Mouse (Mus musculus) cerebellum, postnatal 36 days (tissue): Measurements from ENCODE around the gene Gas2.

ENCODE experiments used
- DNase-seq, 2 experiments: peaks; one replicate each; pipeline ENCODE4 v3.0.0; 2021 to 2022; ENCODE audit warnings: mixed read lengths in 2 of 2

Gene Gas2

DNA sequence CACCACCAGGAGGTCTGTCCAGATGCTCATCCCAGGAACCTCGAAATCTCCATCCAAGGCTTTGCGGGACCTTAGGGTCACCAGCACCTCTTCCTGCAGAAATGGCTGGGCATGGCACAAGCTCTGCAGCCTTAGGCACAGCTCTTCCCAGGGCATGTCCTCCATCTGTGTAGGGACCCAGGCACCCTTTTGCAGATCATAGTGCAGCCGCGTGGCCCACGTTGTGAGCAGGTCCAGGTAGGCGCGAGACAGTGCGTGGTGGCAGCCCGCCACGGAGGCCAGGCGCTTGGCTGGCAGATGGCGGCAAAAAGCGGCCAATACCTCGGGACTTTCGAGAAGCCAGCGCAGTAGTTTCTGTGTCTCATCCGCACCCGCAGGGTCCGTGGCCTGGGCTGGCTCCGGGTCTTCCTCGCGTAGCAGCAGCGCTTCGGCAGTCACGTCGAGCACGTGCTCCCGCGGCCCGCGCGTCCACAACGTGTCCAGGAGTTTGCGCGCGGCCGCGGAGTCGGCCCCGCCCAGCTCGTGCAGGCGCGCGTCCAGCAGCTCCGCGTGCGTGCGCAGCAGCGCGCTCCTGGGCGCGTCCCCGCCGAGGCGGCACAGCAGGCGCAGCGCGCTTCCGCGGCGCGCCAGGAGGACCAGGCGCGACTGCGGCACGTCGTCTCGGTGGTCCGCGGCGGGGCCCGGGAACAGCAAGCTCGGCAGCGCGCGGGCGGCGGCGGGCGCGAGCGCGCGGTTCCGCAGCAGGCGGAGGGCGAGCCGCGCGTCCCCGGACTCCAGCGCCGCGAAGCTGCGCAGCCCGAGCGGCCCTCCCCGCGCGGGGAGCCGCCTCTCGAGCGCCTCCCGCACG lies at the start of gene Gas2:
TSS of gene Gas2 (plus strand) at position 766 of the 847 bp plus-strand sequence.
- DNase-seq = peak; percentile 86 to 87

DNA sequence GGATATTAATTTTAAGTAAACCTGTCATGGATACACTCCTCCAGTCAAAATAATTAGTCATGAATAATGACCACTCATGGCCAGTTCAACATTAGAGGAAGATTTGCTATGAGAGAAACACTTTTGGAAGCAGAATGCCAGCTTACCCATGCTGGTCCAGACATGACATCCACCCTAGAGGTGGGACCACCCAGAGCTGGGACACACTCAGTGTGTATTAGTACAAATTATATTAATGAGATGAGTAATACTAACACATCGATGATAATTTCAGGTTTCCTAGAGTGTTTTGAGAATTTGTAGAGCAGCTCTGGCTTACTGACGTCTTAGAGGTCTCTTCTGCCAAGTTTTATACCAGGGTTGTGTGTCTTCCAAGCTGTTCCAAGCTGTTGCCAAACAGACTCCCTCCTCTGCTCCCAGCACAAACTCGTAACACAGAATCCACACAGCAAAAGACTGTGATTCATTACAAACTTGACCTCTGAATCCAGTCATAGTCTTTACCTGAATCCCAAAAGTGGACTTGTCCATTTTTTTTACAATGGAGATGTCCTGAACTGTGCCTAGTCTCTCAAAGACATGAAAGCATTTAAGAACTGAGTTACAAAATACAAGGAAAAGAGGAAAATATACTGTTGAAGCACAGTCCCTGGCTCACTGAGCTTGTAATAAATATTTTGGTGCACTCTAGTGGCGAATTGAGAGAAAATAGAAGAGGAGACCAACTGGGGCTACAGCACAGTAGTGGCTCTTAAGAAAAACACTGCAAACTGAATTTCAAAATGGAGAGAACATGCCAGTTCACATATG lies 46.1 kb upstream of the Gas2 start:
- no peak for DNase-seq

DNA sequence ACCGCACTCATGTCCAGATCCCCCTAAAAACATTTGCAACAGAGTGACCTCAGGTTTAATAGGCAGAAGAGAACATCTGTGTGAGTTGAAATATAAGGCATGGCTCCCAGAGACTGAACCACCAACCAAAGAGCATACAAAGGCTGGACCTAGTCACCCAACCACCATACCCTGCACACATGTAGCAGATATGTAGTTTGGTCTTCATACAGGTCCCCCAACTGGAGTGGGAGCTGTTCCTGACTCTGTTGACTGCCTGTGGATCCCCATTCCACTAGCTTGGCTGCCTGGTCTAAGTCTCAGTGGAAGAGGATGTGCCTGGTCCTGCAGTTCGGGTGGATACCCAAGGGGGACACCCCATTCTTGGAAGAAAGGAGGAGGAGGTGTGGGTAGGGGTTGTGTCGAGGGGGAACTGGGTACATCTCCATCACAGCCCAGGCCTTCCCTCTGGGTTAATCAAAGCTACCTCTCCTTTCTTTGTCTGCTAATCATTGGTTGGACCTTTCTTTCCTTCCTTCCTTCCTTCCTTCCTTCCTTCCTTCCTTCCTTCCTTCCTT lies 45.5 kb upstream of the Gas2 start:
- DNase-seq = no peak

DNA sequence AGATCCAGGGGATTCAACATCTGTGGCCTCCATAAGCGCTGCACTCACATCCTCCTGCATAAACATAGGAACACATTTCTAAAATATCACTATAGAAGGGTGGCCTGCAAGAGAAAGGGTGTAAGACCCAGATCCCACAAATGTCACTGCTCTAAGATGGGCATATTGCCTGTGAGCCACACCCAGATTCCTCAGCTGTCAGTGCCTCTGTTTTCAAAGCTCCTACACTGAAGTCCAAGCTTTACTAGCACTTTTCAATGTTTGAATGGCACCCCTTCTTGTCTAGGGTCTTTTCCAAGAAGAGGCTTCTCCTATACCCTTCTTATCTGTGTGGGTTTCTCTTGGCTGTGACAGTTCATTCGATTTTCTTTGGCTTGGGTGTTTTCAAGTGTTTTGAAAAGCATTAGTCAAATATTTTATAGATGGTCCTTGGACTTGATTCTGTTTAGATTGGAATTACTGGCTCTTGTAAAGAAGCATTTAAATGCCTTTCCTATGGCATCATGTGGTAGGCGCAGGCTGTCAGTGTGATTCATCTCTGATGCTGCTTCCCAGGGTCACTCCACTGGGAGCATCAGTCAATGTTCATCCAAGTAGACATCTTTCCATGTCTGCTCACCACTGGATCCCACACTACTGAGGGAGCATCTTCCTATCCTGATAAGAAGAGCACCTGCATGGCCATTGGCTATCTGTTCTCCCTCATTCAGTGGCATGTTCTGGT lies 43.4 kb upstream of the Gas2 start:
- DNase-seq = no peak

DNA sequence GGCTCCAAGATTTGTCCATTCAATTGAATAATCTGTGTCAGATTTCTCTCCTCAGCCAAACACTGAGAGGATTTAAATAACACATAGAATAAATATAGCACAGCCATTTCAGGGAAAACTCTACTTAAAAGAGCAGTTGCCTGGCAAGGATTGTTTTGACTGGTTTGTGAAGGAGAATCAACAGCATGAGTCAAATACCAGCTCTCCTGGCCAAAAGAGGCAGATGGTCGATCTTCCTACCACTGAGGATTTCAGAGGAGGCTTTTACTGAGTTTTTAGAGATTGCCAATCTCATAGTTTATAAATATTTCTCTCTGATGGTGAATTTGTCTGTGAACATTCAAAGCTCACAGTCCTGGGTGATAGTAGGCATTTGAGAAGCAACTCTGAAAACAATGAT lies 41.9 kb upstream of the Gas2 start:
- peak; percentile 46 to 61 for DNase-seq

DNA sequence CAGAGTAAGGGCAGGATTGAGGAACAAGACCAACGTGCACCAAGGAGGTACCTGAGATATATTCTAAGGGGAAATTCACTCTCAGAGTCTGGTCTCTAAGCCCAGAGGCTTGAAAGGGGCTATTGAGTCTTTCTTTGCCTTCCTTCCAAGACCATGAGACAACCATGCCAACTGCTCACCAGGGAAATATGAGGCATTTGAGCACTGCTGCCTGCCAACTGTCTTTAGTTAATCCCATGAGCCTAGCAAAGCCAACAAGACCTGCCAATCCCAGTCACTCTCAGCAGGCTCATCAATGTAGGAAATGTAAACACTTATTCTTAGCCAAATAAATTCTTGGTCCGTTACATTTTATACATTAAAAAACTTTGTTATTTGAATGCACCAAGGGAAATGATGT lies 40.3 kb upstream of the Gas2 start:
- DNase-seq = no peak

DNA sequence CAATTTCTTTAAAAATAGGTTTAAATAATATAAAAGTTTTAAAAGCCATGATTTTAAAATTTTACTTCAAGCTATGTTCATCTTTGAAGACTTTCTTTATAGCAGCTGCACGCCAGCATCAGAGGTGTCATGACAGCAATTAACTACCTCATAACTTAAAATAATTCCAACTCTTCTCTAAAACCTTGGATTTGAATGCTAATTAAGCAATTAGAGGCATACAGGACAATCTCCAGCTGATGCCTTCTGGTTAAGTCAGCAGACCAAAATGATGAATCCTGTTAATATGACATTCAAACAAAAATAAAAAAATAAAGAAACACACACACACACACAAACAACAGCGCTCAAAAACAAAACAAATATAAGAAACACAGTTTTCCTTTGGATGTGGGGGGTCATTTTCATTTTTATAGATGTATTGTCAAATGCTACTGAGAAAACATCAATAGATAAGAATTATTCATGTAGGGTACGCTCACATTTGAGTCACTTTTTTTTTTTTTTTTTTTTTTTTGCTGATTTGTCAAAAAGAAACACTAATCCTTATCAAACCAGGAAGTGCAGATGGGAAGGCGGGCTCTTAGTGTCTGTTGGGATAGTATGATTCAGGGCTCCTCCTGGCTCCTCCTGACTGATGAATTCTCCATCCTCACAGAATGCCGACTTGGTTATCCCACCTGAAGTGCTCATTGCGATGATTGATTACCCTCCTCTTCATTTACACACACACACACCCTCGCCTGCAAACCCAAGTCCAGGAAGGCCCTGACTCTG lies 38.1 kb upstream of the Gas2 start:
- no peak for DNase-seq

DNA sequence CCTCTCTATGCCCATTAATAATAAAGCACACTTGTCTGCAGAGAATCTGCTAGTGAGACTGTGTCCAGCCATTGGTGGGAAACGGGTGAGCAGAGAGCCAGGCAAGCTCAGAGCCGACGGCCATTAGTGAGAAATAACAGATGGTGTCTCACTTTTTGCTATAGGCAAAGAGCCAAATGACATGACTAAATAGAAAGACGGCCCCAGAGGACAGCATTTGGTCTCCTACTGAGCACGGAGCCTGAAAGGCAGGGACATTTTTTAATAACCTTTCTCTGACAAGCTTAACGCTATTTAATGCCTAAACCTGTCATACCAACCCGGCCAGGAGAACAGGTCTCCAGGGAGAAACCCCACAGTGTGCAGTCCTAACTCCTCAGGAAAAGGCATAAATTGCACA lies 29.9 kb upstream of the Gas2 start:
- DNase-seq = peak; percentile 42 to 62

DNA sequence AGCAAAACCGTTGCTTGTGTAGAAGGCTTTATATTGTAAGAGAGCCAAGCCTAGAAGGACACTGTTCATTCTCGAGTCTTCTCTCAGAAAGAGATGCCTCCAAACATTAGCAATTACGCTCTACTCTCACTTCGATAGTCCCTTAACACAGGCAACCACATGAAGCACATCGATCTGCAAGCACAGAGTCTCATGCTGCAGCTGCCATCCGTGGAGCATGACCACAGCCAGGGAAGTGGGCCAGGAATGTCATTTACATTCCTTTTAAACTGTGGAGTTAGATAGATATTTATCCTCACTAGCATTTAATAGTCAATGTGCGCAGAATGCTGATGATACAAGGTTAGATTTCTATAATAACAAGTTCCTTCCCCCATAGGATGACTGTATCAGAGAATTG lies 21.3 kb upstream of the Gas2 start:
- DNase-seq = no peak

DNA sequence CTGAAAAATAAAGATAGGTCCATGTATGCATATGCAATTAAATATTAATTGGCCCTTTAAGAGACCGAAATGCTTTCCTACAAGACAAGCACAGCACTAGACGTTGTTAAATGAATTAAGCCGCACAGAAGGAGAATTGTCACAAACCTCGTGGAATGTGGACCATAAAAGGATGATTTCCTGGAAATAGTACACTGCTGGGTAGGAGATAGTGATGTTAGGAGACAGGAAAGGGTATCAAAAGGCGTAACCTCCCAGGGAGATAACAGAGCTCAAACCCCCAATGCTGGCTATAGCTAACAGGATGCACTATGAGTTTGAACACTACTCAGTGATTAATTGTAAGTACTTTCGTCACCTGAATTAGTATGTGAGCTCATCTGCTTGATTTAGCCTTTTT lies 10.9 kb upstream of the Gas2 start:
- no peak for DNase-seq

DNA sequence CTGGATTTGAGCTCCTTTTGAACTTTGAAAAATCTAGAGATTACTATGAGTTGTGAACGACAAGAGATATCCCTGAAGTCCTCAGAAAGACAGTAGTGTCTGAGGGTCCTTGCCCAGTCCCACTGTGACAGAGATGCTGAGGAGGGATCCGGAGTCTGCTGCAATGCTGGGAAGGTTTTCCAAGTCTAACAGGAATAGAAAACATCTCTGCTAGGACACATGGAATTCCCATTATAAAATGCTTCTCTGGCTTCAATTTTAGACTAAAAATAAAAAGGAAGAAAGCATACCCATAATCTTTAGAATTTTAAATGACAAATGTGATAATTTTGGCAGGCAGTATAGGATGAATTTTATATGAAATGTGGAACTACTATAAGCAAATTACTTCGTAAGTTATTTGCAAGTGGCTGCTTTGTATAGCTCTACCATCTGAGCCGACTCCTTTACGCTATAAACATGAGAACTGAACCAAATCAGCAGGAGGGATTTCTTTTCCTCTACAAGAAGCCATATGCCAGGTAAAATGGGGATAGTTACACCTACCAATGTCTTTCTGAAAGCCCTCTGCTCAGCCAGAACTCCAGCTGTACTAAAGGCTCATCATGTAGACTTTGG lies 9.8 kb upstream of the Gas2 start:
- no peak for DNase-seq

DNA sequence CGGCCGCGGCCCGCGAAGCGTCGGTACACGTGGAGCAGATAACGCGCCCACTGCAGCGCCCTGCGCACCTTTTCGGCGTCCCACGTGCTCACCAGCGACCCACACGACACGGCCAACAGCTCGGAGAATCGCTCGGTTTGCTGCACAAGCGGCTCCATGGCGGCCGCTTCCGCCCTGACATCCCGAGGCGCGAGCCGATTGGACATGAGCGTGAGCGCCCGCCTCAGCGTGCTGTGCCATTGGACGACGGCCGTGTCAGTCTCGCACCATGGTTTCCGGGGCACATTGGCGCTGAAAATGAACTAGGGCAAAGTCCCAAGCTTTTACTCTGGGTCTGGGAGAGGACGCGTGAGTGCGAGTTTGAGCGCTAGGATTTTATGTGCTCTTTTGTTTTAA lies 280 bp downstream of the Gas2 start, which contains the start of gene Fancf:
TSS of gene Fancf (minus strand) at position 171 of the 396 bp plus-strand sequence.
- DNase-seq = peak; percentile 98 to 100

DNA sequence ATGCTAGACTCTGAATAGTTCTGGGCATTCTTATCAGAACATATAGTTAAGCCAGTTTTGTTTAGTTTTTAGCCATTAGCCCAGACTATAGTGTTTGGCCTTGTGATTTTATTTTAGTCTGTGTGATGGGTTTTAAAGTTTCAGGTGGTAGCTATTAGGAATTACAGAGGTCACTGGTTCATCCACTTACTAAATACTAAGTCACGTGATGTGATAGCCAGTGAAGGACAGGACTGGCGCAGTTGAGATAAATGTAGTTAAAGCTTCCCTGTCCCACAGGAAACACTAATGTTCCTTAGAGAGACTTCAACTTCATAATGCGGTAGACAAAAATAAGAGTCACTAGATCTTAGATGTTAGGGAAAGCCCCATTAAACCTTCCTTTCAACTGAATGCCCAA lies 1.0 kb downstream of the Gas2 start:
- DNase-seq = no peak

DNA sequence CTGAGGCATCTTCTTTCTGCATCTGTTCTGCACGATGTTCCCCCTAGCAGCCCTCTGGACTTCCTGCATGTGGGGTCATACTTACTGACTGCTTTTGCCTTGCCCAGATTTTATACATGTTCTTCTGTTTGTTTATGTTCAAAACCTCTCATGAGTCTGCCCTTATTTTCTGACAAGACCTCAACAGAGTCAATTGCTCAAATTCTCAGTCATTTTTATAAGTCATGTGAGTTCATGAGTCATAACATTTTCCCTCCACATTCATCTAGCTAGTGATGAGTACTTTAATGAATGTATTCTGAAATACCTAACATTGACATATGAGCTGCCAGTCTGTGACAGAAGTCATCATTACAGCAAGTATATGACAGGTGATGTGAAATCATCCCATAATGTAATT lies 3.5 kb downstream of the Gas2 start:
- no peak for DNase-seq

DNA sequence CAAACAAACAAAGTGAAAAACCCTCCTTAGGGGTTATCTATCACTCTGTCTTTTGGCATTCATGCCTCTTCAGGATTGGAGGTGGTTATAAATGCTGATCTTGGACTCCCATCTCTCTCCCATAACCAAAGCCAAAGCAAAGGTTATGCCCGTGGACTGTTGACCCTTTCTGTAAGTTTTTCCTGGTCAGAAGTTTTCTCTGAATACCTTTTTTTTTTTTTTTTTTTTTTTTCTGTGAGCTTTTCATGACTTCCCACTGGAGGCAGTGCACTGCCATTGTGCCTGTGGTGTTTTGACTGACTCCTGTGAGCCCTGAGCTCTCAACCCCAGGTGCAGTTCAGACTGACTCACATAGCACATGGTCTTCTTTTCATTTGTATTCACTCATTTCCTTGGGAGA lies 6.2 kb downstream of the Gas2 start:
- no peak for DNase-seq

DNA sequence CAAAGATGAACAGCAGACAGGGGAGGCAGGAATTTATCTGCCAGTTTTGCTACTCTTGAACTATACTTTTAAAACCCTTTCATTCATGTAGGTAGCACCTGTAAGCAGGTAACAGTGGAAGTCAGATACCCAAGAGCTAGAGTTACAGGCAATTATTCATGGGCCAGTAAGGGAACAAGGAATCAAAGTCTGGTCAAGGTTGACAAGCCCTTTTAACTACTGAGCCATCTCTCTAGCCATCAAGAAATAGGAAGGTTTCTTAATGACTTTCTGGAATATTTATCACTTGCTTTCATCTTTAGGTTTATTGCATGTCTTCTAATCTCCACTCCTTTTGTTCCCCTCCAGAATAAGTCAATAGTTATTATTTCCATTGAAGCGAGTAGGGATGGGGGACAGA lies 10.2 kb downstream of the Gas2 start:
- no peak for DNase-seq

DNA sequence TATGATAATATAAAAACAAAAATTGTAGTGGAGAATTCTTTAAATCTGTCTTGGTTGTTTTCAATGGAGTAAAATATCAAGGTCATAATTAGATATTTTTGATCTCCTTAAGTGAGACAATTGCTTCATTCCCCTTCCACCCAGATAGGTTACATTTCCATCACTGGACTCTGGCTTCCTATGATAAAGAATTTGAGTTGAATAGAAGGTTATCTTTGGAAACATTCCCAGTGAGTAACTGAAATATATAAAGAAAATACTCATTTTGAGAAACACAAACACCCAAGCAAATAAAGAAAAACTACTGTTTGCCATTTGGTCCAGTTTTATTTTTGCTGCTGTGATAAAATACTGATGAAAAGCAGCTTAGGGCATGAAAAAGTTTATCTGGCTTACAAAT lies 10.8 kb downstream of the Gas2 start:
- no peak for DNase-seq

DNA sequence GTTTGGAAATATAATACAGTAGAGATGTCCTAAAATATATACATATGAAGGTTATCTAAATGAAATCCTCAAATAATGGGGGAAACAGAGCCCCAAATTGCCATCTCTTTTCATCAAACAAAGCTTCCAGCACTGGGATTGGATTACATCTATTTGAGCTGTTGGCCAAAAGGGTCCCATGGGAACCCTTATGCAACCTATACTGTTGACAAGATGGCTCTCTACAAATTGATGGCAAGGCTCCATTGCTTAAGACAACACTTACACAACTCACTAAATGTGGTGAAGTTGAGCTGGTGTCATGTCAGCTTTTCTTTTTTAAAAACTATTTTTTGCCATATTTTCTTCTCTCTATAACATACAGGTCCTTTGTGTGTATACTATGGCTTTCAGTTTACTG lies 14.5 kb downstream of the Gas2 start:
- no peak for DNase-seq

DNA sequence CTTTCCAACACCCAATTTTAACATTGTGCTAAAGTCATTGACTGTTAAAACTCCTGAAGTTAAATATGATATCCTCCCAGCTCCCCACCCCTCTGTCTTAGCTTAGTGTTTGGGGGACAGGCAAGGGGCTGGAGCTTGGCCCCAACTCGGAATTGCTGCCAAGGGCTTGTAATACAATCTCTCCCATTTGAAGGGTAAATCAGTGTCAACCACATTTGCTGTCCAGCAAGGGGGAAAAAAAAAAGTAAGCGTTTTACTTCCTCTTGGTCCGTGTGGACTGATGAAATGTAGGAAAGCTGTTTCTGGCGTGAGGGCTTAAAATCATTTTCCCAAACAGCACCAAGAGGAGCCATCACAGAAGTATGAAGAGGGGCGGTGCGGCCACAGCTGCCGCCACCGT lies 16.9 kb downstream of the Gas2 start:
- no peak for DNase-seq

DNA sequence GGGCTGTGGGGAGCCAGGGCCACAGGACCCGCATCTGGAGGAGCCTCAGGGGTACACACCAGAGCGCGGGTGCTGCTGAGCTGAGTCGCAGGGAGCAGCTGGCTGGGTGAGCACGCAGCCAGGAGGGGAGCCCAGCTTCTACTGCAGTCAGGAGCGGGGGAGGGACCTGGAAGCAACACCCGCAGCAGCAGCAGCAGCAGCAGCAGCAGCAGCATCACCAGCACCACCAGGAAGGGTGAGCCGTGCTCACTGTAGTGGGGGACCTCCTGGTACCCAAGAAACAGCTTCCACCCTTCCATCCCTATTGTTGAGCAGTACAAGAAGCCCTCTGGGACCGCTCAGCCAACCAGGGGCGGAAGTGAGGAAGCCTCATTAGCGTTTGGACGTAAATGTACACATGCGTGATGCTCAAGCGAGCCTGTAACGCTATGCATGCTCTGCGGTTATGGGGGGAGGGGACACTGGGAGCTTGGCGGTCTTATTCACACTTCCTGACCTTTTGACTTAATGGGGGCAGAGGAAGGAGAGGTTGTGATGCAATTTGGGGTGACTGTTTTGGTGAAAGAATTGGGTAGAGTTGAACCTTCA lies 17.4 kb downstream of the Gas2 start:
- DNase-seq = peak; percentile 11 to 24

DNA sequence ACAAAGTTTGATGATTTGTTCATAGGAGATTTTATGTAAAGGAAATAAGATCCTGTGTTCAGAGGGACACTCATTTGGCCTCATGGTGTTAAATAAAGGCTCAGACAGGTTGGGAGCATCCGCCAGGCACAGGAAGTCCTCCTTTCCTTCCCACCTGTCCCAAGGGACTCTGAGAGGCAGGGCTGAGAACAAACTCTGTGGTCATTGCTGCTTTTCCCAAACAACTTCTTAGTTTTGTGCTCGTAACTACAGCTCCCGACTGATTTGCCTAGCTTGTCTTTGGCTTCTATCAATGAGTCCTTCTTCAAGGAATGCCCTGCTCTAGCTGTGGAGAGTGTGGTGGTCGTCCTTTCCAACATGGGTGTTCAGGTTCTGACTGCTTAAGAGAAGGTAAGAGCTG lies 18.3 kb downstream of the Gas2 start:
- no peak for DNase-seq
